Mouse (Mus musculus) adrenal gland (tissue): ENCODE measurements around the gene Pgm2.

ENCODE experiments used
- intact Hi-C: fragments of 180-260 bp; cut with DNase I; formaldehyde crosslinking; loops from one replicate; pipeline ENCODE4 v1.15.1; 2025

Pgm2 gene

DNA sequence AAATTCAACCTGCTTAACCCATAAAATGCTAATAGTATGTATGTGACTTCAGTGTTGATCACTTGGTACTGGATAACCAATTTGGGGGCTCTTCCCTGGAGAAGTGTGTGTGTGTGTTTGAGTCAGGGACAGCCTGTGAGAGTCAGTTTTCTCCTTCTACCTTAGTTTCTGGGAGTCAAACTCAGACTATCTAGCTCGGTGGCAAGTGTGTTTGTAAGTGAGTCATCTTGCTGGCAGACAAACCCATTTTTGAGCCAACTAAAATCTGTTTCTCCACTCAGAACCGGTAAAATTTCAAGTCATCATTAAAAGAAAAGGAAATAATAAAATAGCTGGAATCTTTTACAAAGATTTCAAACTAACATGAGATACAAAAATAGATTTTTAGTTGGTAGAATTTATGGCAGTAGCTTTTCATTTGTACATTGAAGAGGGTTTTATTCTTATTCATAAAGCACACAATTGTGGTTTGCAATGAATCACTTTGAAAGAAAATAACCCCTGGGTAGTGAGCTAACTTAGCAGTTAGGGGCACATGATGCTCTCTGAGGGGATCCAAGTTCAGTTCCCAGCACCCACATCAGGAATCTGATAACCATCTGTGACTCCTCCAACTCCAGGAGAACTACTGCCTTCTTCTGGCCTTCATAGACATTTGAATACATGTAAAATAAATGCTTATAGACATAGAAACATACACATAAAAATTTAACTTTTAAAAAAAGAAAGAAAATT lies 21.8 kb upstream of the Pgm2 start:
- intact Hi-C loops: loop anchor here (2.0 to 10.0 kb wide), 2 partner anchors 164 to 204 kb away; no protein-coding TSS in a partner anchor

GRCm38 (mm10) chr5:64074455-64074854 lies 18.3 kb upstream of the Pgm2 start:
- intact Hi-C loops: loop anchor here (10.0 kb wide), 1 partner anchor 200 kb away; no protein-coding TSS in a partner anchor

- intact Hi-C loops: loop anchor here (10.0 kb wide), 1 partner anchor 199 kb away; no protein-coding TSS in a partner anchor
These were observed 17.2 kb upstream of the Pgm2 start for GRCm38 (mm10) chr5:64075506-64075905.

DNA sequence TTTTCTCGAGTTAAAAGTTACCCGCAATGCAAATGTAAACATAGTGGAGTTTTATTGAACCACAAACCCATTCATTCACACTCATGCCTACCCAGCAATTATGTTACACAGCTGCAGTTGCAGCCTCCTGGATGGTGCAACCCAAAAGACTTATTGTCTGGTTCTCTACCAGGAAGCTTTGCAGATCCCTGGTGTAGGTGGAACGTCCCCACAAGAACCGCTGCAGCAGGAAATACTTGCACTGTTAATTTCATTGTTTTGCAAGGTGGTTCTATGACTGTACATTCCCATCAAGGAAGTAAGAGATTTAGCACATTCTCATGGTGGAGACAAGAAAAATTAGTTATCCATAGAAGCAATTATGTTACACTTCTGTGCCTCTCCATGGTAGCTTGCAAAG lies 15.4 kb upstream of the Pgm2 start:
- intact Hi-C loops: loop anchor here (10.0 kb wide), 1 partner anchor 197 kb away; no protein-coding TSS in a partner anchor

GRCm38 (mm10) chr5:64078740-64079461 lies 13.8 kb upstream of the Pgm2 start:
- intact Hi-C loops: loop anchor here (10.0 kb wide), 1 partner anchor 196 kb away; no protein-coding TSS in a partner anchor

- intact Hi-C loops: loop anchor here (10.0 kb wide), 1 partner anchor 195 kb away; no protein-coding TSS in a partner anchor
These were observed 13.3 kb upstream of the Pgm2 start for GRCm38 (mm10) chr5:64079462-64079817.

- intact Hi-C loops: no loop called here
These were observed 9.0 kb upstream of the Pgm2 start for GRCm38 (mm10) chr5:64083447-64084359.

DNA sequence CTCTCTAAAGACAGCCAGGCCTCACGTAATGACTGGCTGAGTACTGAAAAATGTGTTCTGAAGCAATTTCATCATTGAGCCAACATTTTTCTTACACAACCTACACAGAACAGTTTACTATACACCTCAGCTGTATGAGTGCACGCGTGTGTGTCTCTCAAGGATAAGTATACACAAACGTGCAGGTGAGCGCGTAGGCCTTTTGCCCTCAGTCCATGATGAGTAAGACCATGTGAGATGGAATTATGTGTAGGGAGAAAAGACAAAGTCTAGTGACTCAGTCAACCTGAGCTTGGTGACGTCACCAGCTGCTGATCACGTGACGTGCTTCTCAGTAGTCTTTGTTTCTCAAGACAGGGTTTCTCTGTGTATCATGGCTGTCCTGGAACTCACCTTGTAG lies 7.3 kb upstream of the Pgm2 start:
- intact Hi-C loops: no loop called here

DNA sequence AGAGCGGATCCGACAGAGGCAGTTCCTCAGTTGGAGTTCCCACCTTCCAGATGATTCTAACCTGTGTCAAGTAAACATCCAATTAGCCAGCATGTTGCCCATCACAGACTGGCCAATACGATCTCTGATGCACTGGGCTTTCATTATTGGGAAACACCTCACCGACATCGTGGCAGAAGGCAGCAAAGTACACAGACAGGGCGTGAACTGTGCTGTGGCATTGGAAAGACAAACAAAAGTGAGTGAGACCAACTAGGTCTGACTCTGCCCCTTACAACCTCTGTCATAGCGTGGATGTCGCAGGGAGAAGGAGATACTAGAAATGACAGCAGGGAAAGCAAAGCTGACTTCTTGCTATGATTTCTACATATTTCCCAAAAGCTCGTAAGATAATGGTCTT lies 4.0 kb upstream of the Pgm2 start:
- intact Hi-C loops: no loop called here

DNA sequence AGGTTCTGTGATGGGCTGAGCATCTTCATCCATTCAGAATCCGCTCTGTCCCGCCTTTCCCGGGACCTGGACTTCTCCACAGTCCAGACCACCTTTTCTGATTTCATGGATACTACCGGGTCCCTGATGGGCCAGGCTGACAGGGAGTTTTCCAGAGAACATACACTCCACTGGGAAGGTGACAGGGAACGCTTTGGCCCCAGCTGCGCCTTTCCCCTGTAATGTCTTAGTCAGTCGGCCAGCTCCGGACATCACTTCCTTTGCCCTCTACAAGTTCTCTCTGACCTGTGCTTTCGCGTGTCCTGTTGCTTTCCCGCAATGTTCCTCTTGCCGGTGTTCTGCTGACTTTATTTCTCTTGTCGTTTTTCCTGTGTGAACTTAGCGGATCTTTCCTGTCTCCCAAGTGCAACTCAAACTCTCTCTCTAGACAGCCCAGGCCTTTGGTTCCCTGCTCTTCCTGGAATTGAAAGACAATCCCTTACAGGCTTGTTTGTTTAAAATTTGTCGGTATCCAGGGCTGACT lies 660 bp downstream of the Pgm2 start:
- intact Hi-C loops: no loop called here

DNA sequence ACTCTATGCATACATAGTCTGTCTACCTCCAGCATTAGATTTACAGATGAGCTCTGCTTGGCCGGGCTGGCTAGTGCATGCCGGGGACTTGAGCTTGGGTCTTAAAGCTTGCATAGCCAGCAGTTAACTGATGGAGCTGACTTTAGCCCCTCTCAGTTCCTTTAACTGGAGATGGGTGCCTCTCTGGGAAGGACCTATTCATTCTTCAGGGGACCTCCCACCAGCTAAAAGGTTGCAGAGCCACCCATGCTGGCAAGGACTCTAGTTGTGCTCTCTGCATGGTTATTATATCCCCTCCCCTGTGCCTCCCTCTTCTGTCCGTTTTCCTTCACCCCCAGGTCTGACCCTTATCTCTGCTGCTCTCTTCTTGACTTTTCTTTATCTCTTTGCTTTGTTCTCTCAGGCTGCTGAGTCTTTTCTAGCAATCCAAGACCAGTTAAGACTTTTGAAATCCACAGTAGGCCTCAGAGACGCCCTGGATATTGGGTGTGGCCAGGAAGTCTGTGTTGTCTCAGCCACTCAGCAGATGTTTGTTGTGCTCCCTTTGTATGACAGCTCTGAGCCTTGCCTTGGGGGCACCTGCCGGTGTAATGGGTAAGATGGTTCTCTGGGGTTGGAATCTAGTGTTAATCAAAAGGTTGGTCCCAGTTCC lies 2.7 kb downstream of the Pgm2 start:
- intact Hi-C loops: no loop called here

DNA sequence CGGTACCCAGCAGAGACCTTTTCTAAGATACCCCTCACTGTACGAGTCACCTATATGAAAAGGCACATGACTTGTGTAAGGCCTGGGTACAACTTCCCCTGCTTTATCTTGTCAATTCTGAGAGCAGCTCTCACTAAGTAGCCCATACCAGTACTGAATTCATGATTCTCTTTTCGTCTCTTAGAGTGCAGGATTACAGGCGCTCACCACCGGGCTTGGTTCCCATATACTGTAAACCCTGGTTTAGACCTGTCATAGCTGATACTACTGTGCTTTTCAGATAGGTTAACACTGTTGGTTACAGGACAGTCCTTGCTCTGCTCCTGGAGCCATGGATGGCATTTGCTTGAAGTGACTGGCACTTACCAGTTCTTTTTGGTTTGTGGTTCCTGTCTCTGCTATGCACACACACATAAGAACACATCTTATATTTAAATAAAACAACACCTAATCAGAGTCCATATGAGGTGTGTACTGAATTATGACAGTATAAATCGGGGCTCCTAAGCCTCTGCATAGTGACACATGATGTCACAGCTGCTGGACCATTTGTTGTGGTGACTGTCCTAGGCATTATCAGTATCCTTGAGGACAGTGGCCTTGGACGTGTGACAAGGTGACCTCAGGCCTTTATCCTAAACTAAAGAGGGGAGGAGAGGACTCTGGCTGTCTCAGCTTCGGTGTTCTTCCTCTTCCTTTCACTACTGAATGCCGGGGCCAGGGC lies 9.4 kb downstream of the Pgm2 start:
- intact Hi-C loops: no loop called here

GRCm38 (mm10) chr5:64102717-64103075 lies 9.9 kb downstream of the Pgm2 start:
- intact Hi-C loops: no loop called here

DNA sequence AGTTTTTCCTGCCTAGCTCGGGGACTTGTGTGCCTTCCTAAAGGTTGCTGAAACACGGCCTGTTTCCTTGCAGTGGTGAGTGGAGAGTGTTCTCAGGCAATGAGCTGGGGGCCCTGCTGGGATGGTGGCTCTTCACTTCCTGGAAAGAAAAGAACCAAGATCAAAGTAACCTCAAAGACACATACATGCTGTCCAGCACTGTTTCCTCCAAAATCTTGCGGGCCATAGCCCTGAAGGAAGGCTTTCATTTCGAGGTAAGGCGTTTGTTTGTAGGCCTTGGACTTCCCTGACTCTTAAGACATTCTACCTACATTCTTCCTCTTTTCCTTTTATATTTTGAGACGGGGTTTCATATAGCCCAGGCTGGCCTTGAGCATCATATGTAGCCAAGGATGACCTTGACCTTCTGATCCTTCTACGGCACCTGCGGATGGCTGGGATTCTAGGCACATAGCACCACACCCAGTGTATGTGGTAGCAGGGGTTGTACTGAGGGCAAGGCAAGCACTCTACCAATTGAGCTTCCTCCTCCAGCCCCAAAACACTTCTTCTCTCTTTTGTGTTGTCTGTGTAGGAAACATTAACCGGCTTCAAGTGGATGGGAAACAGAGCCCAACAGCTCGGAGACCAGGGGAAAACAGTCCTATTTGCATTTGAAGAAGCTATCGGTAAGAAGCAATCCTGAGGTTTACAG lies 15.0 kb downstream of the Pgm2 start:
- intact Hi-C loops: no loop called here

DNA sequence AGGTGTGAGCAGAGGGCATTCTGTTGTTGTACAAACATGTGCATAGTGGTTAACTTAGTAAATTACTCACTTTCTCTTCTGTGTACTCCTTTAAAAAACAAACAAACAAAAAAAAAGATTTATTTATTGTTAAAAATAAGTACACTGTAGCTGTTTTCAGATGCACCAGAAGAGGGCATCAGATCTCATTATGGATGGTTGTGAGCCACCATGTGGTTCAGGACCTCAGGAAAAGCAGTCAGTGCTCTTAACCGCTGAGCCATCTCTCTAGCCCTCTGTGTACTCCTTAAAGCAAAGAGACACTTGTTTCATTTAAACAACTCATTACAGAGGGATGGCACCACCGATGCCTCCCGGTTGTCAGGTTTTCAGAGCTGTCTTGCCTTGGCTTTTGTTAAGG lies 16.5 kb downstream of the Pgm2 start:
- intact Hi-C loops: no loop called here

GRCm38 (mm10) chr5:64112360-64112759 lies 19.6 kb downstream of the Pgm2 start:
- intact Hi-C loops: no loop called here

DNA sequence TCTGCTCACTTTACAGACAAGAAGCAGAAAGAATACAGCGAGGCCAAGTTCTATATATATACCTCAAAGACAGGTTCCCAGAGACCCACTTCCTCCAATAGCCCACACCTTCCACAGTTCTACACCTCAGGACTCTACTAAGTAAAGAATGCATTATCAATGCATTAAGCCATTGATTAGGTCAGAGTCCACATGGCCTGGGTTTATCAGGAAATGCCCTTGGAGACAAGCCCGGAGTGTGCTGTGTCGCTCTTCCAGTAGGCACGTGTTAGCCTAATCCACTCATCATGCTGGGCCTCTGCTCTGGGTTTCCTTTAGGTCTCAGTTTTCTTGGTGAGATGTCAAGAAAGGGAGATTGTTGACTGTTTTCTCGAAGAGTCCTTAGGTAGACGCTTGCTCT lies 21.5 kb downstream of the Pgm2 start:
- intact Hi-C loops: no loop called here

DNA sequence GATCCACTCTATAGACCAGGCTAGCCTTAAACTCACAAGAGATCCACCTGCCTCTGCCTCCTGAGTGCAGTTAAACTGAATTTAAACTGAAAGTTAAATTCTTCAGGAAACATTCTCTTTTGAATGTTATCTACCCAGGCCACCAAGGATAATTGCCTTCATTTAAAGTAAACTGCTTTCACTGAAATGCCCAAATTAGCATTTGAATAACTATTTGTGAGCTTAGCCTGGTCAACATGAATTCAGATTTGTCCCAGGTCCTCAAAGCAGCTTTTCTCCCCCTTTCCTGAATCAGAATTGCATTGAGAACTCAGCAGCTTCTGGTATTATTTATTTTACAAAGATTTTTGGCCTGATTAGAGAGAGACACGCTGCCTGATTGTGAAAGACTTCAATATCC lies 24.4 kb downstream of the Pgm2 start:
- intact Hi-C loops: no loop called here

GRCm38 (mm10) chr5:64125783-64126182 lies 33.0 kb downstream of the Pgm2 start:
- intact Hi-C loops: no loop called here
